Mouse (Mus musculus): ENCODE results near the gene Scgb1b15. TPM values are rescaled to one million over a fixed set of nuclear protein-coding genes. Genes with fewer than 3 reads are reported as not detected.
"Not testable (repeated sequence)": the region's sequence is repeated elsewhere in the genome, so short reads cannot be mapped to it uniquely, and the experiment has no call there.

The Scgb1b15 gene
- polyA plus RNA-seq (2015; fragmentation: Nextera tagmentation; extraction: Ambion mirVana) = not detected in 2 replicates

- H3K4me3 ChIP-seq (replicated peaks); H3K9me3 ChIP-seq; H3K4me2 ChIP-seq (replicated peaks); H3K36me3 ChIP-seq; H3K4me1 ChIP-seq (replicated peaks); H3K27ac ChIP-seq; ATAC-seq; H3K9ac ChIP-seq; H3K27me3 ChIP-seq (replicated peaks): not testable (repeated sequence)
These were observed at the start of gene Scgb1b15 for GRCm38 (mm10) chr7:32836254-32836653. Gene Scgb1b15 (plus strand): TSS chr7:32836554.

GRCm38 (mm10) chr7:32829562-32829961 is 6.8 kb upstream of the Scgb1b15 start, which contains the start of gene Scgb2b15:
Gene Scgb2b15 (minus strand): TSS chr7:32829662.
- not testable (repeated sequence) for H3K9me3 ChIP-seq; H3K4me2 ChIP-seq (replicated peaks); H3K9ac ChIP-seq; H3K27ac ChIP-seq; H3K4me3 ChIP-seq (replicated peaks); ATAC-seq; H3K4me1 ChIP-seq (replicated peaks); H3K27me3 ChIP-seq (replicated peaks); H3K36me3 ChIP-seq

Other genes starting within 250 kb of the Scgb1b15 start
- not detected in 2 replicates for gene Scgb2b15, start 6.9 kb upstream of the Scgb1b15 start, polyA plus RNA-seq (2015; fragmentation: Nextera tagmentation; extraction: Ambion mirVana)
- not detected in 2 replicates for gene Scgb2b17, start 220.0 kb downstream of the Scgb1b15 start, polyA plus RNA-seq (2015; fragmentation: Nextera tagmentation; extraction: Ambion mirVana)
- gene Scgb1b17, start 226.9 kb downstream of the Scgb1b15 start, polyA plus RNA-seq (2015; fragmentation: Nextera tagmentation; extraction: Ambion mirVana) = not detected in 2 replicates